Mouse (Mus musculus) CH12.LX (cell line): ENCODE measurements around the gene Nos1ap.

Experiments used
- CTCF ChIP-seq, 2 experiments: IDR thresholded peaks in 1 of 2; conservative IDR thresholded peaks in 1 of 2; 2 replicates each; pipeline ENCODE4 v1.5.1; 2011 to 2012; ENCODE audit warnings: low read depth in 2 of 2, low read length in 2 of 2, improper control_type of control experiment in 1 of 2, inconsistent platforms in 1 of 2, mild to moderate bottlenecking in 1 of 2, moderate library complexity in 1 of 2
- ELF1 ChIP-seq: IDR thresholded peaks from 2 replicates; pipeline ENCODE4 v1.6.1; 2014; ENCODE audit warnings: low read depth, mild to moderate bottlenecking, inconsistent platforms, low read length, improper control_type of control experiment
- EP300 ChIP-seq: IDR thresholded peaks from 2 replicates; pipeline ENCODE4 v1.6.1; 2011; ENCODE audit warnings: low read length, improper control_type of control experiment
- GABPA ChIP-seq: IDR thresholded peaks from 2 replicates; pipeline ENCODE4 v1.6.1; 2012; ENCODE audit warnings: low read depth, low read length, improper control_type of control experiment, inconsistent platforms; ENCODE audit not compliant: insufficient replicate concordance
- MAFK ChIP-seq: IDR thresholded peaks from 2 replicates; pipeline ENCODE4 v1.6.1; 2011; ENCODE audit warnings: low read length, improper control_type of control experiment; ENCODE audit not compliant: insufficient replicate concordance
- MAX ChIP-seq: IDR thresholded peaks from 2 replicates; pipeline ENCODE4 v1.6.1; 2011; ENCODE audit warnings: low read length, improper control_type of control experiment
- MXI1 ChIP-seq: IDR thresholded peaks from 2 replicates; pipeline ENCODE4 v1.6.1; 2011; ENCODE audit warnings: mild to moderate bottlenecking, low read depth, low read length, improper control_type of control experiment
- POLR2A ChIP-seq: IDR thresholded peaks from 2 replicates; pipeline ENCODE4 v1.6.1; 2011; ENCODE audit warnings: low read depth, mild to moderate bottlenecking, improper control_type of control experiment, low read length
- RAD21 ChIP-seq: IDR thresholded peaks from 2 replicates; pipeline ENCODE4 v1.6.1; 2011; ENCODE audit warnings: low read depth, mild to moderate bottlenecking, low read length, improper control_type of control experiment, moderate library complexity
- TBP ChIP-seq: conservative IDR thresholded peaks from 2 replicates; pipeline ENCODE4 v1.6.1; 2011; ENCODE audit warnings: low read depth, low read length, improper control_type of control experiment
- TCF12 ChIP-seq: IDR thresholded peaks from 2 replicates; pipeline ENCODE4 v1.6.1; 2014; ENCODE audit warnings: low read depth, mild to moderate bottlenecking, inconsistent platforms, low read length, improper control_type of control experiment
- ZMIZ1 ChIP-seq: IDR thresholded peaks from 2 replicates; pipeline ENCODE4 v1.6.1; 2012; ENCODE audit warnings: low read depth, mild to moderate bottlenecking, inconsistent platforms, low read length, improper control_type of control experiment

DNA sequence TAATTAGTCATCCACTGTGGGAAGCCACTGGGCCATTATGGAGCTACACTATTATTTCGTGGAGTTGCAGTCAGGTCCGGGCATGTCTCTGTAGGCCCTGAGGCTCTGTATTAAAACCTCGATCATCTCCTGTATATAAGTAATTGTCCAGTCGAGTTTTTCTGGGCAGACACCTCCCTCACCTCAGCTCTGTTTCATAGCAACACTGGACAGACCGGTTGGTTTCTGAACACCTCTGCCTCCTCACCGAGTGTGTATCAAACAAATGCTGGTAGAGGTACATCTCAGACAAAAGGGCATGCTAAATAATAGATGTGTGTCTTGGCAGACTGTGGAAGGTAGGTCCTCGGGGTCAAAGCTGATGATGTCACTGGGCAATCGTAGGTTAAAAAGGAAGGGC lies 182.7 kb downstream of the Nos1ap start:
- TF ChIP-seq CTCF (conservative IDR thresholded peaks at IDR 0.05 in 1 of 2, IDR thresholded peaks at IDR 0.05 in 1 of 2; ENCODE audit: low read depth in 2 of 2, low read length in 2 of 2) (no peak), MAX (no peak), POLR2A (no peak), ELF1 (no peak), TCF12 (no peak), MXI1 (no peak), ZMIZ1 (no peak), EP300 (no peak), TBP (no peak), GABPA (no peak), RAD21 (no peak), MAFK (no peak)
